Mouse (Mus musculus) liver, embryonic 15.5 days (tissue): ENCODE results near the gene Acss2. TPM values are rescaled to one million over a fixed set of nuclear protein-coding genes. Genes with fewer than 3 reads are reported as not detected.

ENCODE experiments used
- ATAC-seq: fragments of 200-750 bp; cut with Nextera tagmentation; 2 replicates; pipeline ENCODE4 v1.8.0; 2017; ENCODE audit warnings: moderate number of reproducible peaks, mild to moderate bottlenecking, moderate library complexity; ENCODE audit not compliant: insufficient read depth
- H3K27ac ChIP-seq: fragments of 300-500 bp; sonication (generic); replicated peaks from 2 replicates; pipeline ENCODE4 v1.5.1; 2015; ENCODE audit warnings: mild to moderate bottlenecking, inconsistent platforms
- H3K27me3 ChIP-seq: fragments of 300-500 bp; sonication (generic); 2 replicates; pipeline ENCODE4 v1.6.1; 2015; ENCODE audit warnings: mild to moderate bottlenecking, inconsistent platforms
- H3K36me3 ChIP-seq: fragments of 300-500 bp; sonication (generic); replicated peaks from 2 replicates; pipeline ENCODE4 v1.6.1; 2015; ENCODE audit warnings: moderate library complexity, mild to moderate bottlenecking, inconsistent platforms
- H3K4me1 ChIP-seq: fragments of 300-500 bp; sonication (generic); replicated peaks from 2 replicates; pipeline ENCODE4 v1.6.1; 2015; ENCODE audit warnings: inconsistent platforms
- H3K4me2 ChIP-seq: fragments of 300-500 bp; sonication (generic); 2 replicates; pipeline ENCODE4 v1.6.1; 2015; ENCODE audit warnings: moderate library complexity, mild to moderate bottlenecking, inconsistent platforms
- H3K4me3 ChIP-seq: fragments of 300-500 bp; sonication (generic); replicated peaks from 2 replicates; pipeline ENCODE4 v1.5.1; 2015; ENCODE audit warnings: mild to moderate bottlenecking, inconsistent platforms
- H3K9ac ChIP-seq: fragments of 300-500 bp; sonication (generic); 2 replicates; pipeline ENCODE4 v1.6.1; 2015; ENCODE audit warnings: moderate library complexity, mild to moderate bottlenecking, inconsistent platforms
- H3K9me3 ChIP-seq: fragments of 300-500 bp; sonication (generic); replicated peaks from 2 replicates; pipeline ENCODE4 v1.6.1; 2016; ENCODE audit warnings: inconsistent platforms
- WGBS: fragments of 180-500 bp; shearing (Covaris S2); methylation state at CpG from one replicate; pipeline ENCODE4 v1.1.7; 2015; ENCODE audit warnings: mixed read lengths; ENCODE audit not compliant: insufficient replicate concordance; 5-methylcytosine and 5-hydroxymethylcytosine counted together
- polyA plus RNA-seq: library from polyadenylated mRNA; unstranded; fragments of >200 nt; fragmentation: Nextera tagmentation; extraction: Ambion mirVana; gene quantifications from 2 replicates; pipeline ENCODE4 v1.2.1, GENCODE M21; 2015

Acss2 gene
- polyA plus RNA-seq, 1 experiment from 2014 or later: 24.4 TPM

DNA sequence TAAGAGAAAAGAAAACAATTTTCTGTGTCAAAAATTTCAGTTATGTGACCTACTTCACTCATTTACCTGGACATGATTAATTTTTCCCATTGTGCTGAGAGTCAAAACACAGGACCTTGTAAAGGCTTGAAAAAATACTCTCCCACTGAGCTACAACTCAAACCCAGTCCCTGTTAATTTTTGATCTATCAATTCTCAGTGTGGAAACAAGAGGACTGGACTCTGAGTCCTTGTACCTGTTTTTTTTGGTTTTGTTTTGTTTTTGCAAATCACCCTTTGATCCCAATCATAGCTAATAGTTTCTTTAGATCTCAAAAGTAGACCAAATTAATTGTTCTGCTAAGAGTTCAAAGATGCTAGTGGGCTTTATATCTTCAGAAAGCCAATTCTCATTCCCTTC is 21.9 kb downstream of the Acss2 start:
- Histone ChIP-seq H3K4me1 (peaks cover 7% of the 10 kb centered on the region; the same call in 1 of the 2 replicates), H3K9ac (no peak overlapping the region), H3K27ac (no peak overlapping the region), H3K4me2 (no peak overlapping the region), H3K4me3 (no peak overlapping the region), H3K9me3 (no peaks in the 10 kb centered on the region), H3K27me3 (no peaks in the 10 kb centered on the region), H3K36me3 (no peaks in the 10 kb centered on the region)
- no peak for ATAC-seq

DNA sequence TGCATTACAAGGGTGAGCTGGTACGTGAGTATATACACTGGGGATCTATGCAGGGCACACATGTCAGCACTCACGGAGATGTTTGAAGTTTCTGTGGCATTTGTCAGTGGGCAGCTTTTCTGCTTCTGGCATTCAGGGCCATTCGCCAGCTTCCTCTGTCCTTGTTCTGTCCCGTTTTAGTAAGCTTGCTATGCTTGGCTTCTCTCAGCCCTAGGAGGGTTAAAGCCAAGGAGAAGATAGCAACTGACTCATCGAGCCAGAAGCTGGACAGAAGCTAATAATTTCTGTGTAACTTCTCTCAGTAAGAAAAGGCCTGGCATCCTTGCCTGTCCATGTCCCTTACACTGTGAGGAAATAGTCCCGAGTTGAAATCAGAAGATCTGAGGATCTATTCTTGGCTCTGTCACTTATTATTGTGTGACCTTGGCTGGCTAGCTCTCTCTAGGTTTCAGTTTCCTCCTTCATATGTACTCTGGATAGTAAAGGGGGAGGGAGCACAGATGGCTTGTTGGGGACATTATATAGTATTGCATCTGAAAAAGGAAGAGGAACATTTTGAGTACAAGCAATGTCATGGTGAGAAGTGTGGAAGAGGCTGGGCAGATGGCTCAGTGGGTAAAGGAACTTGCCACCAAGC is 23.2 kb downstream of the Acss2 start:
- ATAC-seq: no peak
- Histone ChIP-seq H3K4me1 (peaks cover 7% of the 10 kb centered on the region; the same call in 1 of the 2 replicates), H3K9ac (no peak overlapping the region), H3K4me3 (no peak overlapping the region), H3K36me3 (no peaks in the 10 kb centered on the region), H3K27me3 (no peaks in the 10 kb centered on the region), H3K27ac (no peak overlapping the region), H3K9me3 (no peaks in the 10 kb centered on the region), H3K4me2 (no peak overlapping the region)
- 55% methylated on average over 6 of the region's 6 CpGs for WGBS

DNA sequence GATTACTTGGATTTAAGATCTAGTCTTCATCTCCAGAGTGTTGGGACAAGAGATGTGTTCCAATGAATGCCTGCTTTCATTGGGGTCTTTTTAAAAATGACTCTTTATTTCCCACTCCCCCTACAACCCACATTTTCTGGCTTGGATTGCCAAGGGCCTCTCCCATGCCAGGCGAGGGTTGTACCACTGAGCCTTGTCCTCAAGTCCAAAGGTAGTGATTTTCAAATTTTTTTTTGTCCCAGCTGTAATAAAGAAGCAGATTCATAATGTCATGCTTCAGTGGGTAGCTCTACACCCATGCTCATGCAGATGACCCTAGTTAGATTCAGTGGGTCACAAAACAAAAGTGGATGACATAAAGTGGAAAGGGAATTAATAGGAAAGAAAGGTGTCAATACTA is 29.2 kb downstream of the Acss2 start:
- no peak for ATAC-seq
- H3K4me2 ChIP-seq: no peak overlapping the region
- H3K27ac ChIP-seq: no peak overlapping the region
- no peaks in the 10 kb centered on the region for H3K27me3 ChIP-seq
- no peaks in the 10 kb centered on the region for H3K9me3 ChIP-seq
- no peak overlapping the region for H3K9ac ChIP-seq
- H3K4me1 ChIP-seq: no peaks in the 10 kb centered on the region
- no peaks in the 10 kb centered on the region for H3K36me3 ChIP-seq
- no peak overlapping the region for H3K4me3 ChIP-seq
- 67% methylated on average over 1 of the region's 1 CpGs for WGBS

DNA sequence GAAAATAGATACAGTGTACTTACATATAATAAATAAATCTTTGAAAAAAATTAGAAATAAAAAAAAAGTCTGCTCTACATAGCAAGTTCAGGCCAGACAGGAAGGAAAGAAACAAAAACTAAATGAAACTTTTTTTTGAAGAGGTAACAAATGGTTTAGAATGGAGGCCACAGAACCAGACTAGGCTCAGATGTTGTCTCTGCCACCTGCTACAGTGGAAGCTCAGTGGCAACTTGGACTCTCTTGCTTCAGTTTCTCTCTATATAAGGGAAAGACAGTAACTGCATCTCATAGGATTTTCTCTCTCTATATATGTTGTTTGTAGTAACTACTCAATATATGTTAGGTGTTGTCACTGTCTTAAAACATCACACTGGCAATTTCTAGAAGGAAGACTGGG is 34.6 kb downstream of the Acss2 start:
- H3K4me1 ChIP-seq: peaks cover 13% of the 10 kb centered on the region
- H3K9ac ChIP-seq: no peak overlapping the region
- no peak for ATAC-seq
- H3K4me3 ChIP-seq: no peak overlapping the region
- H3K36me3 ChIP-seq: no peaks in the 10 kb centered on the region
- H3K27ac ChIP-seq: peak overlapping the region; percentile 67; the same call in 1 of the 2 replicates
- H3K27me3 ChIP-seq: no peaks in the 10 kb centered on the region
- H3K9me3 ChIP-seq: no peaks in the 10 kb centered on the region
- H3K4me2 ChIP-seq: no peak overlapping the region

DNA sequence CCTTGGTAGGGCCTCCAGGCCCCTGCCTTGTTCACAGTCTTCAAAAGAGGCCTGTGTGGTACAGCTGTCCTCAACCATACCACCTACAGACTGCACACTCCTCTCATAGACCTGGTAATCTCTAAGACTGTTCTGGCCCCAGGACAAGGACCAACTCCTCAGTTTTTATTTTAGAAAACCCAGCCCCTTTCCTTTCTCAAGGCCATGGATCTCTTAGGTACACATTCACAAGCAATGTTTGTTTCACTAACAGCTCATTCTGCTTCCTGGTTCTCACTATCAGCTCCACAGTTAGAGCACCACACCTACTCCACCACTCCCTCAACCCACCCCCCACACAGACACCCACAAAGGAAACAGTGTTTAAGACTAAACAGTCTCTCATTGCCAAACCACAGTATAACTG is 35.2 kb downstream of the Acss2 start:
- Histone ChIP-seq H3K27me3 (no peaks in the 10 kb centered on the region), H3K9ac (no peak overlapping the region), H3K4me3 (no peak overlapping the region), H3K4me1 (peaks cover 13% of the 10 kb centered on the region), H3K36me3 (no peaks in the 10 kb centered on the region), H3K27ac (peak overlapping the region; percentile 67), H3K9me3 (no peaks in the 10 kb centered on the region), H3K4me2 (no peak overlapping the region)
- peak; percentile 85 for ATAC-seq

DNA sequence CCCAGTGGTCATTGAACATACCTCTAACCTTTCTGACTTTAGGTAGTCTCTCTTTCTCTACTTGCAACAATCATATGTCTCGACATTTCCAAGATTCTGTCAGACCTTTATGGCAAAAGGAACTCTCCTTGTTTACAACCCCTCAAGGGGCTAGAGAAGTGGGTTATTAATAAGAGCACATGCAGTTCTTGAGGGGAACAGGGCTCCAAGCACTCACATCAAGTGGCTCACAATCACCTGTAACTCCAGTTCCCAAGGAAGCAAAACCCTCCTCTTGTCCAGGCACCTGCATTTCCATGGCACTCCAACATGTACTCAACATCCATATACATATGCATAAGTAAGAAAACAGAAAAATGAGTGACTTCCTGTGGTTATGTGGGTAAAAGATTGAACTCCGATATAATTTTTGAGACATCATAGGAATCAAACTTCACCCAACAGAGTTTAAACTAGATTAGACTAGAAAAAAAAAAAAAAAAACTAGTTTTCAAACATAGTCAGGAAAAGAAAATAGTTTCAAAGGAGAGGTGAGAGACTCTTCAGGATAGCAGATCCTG is 36.8 kb downstream of the Acss2 start:
- no peak overlapping the region for H3K27ac ChIP-seq
- WGBS: 58% methylated on average over 2 of the region's 2 CpGs
- H3K4me3 ChIP-seq: no peak overlapping the region
- peaks cover 12% of the 10 kb centered on the region for H3K36me3 ChIP-seq
- no peaks in the 10 kb centered on the region for H3K27me3 ChIP-seq
- H3K4me2 ChIP-seq: no peak overlapping the region
- peaks cover 13% of the 10 kb centered on the region for H3K4me1 ChIP-seq
- H3K9me3 ChIP-seq: no peaks in the 10 kb centered on the region
- no peak for ATAC-seq
- H3K9ac ChIP-seq: no peak overlapping the region

DNA sequence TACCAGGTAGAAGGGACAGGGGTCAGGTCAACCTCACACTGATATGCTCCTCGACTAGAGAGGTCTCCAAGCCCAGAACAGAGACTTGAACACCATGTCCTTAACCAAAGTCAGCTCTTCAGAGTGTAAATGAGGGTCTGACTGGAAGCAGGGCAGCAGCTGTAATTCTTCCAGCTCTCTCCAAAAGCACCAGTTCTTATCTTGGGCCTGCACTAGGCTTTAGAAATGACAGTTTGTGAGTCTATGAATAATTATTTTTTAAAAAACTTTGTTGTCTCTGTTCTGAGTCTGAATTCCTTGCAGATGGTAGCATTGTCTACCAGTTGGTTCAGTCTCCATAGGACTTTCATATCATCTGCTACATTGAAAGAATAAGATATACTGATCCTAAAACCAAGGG is 44.5 kb downstream of the Acss2 start:
- H3K4me3 ChIP-seq: no peak overlapping the region
- no peaks in the 10 kb centered on the region for H3K27me3 ChIP-seq
- H3K9me3 ChIP-seq: no peaks in the 10 kb centered on the region
- H3K4me2 ChIP-seq: no peak overlapping the region
- peaks cover 82% of the 10 kb centered on the region for H3K36me3 ChIP-seq
- H3K27ac ChIP-seq: no peak overlapping the region
- no peak for ATAC-seq
- 25% methylated on average over 1 of the region's 1 CpGs for WGBS
- H3K9ac ChIP-seq: no peak overlapping the region
- no peaks in the 10 kb centered on the region for H3K4me1 ChIP-seq

DNA sequence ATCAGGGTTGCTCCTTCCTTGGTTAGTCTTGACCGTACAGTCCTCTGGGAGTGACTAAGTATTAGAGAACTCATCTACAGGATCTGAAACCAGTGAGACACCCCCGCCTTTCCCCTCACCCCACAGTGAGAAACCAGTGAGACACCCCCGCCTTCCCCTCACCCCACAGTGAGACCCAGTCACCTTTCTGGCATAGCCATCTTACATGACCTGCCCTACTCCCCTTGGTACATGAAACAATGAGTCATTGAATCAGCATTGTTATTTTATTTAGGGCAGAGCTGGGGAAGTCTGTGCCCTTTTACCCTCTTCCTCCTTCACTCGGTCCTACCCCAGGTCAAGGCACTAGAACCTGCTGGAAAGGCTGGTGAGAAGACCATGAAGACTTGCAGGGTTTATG is 45.2 kb downstream of the Acss2 start:
- WGBS: 67% methylated on average over 4 of the region's 4 CpGs
- H3K4me1 ChIP-seq: no peaks in the 10 kb centered on the region
- H3K4me3 ChIP-seq: no peak overlapping the region
- H3K4me2 ChIP-seq: no peak overlapping the region
- no peaks in the 10 kb centered on the region for H3K27me3 ChIP-seq
- no peak overlapping the region for H3K27ac ChIP-seq
- H3K36me3 ChIP-seq: peaks cover 89% of the 10 kb centered on the region
- H3K9ac ChIP-seq: no peak overlapping the region
- no peak for ATAC-seq
- H3K9me3 ChIP-seq: no peaks in the 10 kb centered on the region

DNA sequence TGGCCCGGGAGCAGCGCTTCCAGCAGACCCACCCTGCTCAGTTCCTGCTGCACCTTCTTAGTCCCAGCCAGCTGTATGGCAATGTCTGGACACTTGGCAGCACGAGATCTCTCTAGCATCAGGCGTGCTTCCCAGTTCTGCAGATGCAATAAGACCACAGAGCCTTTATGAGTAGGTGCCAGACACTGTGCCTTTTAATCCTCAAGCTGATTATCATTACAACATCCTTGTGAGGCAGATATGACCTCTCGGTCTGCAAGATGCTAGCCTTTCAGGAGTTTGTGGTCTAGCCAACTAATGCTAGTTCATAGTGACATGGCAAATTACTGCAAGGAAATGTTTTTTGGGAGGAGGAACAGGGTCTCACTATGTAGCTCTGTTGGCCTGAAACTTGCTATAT is 50.0 kb downstream of the Acss2 start:
- 59% methylated on average over 5 of the region's 5 CpGs for WGBS
- H3K4me2 ChIP-seq: no peak overlapping the region
- no peaks in the 10 kb centered on the region for H3K27me3 ChIP-seq
- no peak overlapping the region for H3K27ac ChIP-seq
- no peak overlapping the region for H3K9ac ChIP-seq
- H3K4me3 ChIP-seq: no peak overlapping the region
- no peak for ATAC-seq
- H3K9me3 ChIP-seq: no peaks in the 10 kb centered on the region
- H3K4me1 ChIP-seq: no peaks in the 10 kb centered on the region; the same call in 1 of the 2 replicates
- peaks cover 88% of the 10 kb centered on the region for H3K36me3 ChIP-seq

DNA sequence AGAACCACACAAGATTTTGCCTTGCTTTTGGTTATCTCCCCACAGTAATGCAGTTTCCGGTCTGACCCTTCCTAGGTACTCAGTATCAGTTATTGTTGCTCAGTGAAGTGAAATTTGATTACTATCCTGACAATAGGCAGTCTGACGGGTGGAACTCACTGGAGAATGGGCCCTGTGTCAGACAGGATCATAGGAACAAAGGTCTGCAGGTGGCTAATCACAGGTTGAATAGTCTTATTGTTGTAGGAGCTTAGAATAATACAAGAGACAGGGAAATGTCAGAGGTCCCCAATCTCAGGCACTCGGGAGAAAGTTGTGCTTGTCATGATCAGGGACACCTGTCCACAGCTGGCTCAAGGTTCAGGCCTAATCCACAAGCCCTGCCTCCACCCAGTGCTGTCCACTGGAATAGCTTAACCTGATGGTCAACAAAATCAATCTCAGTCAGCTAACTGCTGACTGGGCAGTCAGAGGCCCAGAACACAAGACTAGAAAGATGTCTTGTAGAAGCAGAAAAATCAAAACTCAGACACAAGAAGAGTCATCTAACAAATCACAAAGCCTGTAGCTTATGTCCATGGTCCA is 51.6 kb downstream of the Acss2 start:
- Histone ChIP-seq H3K4me1 (no peaks in the 10 kb centered on the region; the same call in 1 of the 2 replicates), H3K9me3 (no peaks in the 10 kb centered on the region), H3K4me3 (no peak overlapping the region), H3K27ac (no peak overlapping the region), H3K4me2 (no peak overlapping the region), H3K27me3 (no peaks in the 10 kb centered on the region), H3K9ac (no peak overlapping the region), H3K36me3 (peaks cover 85% of the 10 kb centered on the region)
- ATAC-seq: no peak
- WGBS: 38% methylated on average over 3 of the region's 3 CpGs

DNA sequence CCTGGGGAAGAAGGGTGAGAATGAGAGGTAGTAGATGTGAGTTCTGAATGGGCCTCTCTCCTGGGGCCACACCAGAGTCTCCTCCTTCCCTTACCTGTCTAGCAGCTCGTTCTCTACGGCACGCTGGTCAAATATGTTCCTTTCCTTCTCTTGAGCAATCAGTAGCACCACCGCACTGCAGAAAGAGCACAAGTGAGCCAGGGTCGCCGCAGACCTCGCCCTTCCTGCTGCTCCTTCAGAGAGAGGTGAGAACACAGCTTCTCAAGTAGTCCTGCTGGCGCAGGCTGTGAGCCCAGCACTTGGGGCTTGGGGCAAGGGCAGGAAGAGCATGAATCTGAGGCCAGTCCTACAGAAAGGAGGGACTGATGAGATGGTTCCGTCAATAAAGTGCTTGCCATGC is 55.3 kb downstream of the Acss2 start:
- no peak for ATAC-seq
- no peaks in the 10 kb centered on the region; the same call in 1 of the 2 replicates for H3K4me1 ChIP-seq
- no peak overlapping the region for H3K27ac ChIP-seq
- peaks cover 84% of the 10 kb centered on the region for H3K36me3 ChIP-seq
- 80% methylated on average over 9 of the region's 9 CpGs for whole genome bisulfite sequencing
- H3K4me3 ChIP-seq: no peak overlapping the region
- no peaks in the 10 kb centered on the region for H3K9me3 ChIP-seq
- no peak overlapping the region for H3K9ac ChIP-seq
- H3K27me3 ChIP-seq: no peaks in the 10 kb centered on the region
- no peak overlapping the region for H3K4me2 ChIP-seq

DNA sequence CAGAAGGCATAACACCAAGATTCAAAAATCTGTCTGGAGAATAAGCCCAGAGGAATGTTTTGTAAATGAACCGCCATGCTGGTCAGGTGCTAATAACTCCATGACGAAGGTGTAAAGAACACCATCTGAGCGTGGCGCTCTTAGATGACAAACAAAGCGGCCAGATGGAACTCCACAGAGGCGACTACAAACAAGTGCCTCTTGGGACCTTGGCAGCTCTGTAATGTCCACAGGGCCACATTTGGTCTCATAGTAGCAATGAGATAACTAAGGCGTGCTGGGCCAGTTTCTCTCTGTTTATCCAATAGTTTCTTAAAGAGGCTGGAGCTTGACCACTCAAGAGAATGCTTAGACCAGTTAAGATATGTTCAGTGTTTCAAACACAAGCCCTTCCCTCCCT is 56.2 kb downstream of the Acss2 start:
- H3K4me3 ChIP-seq: no peak overlapping the region
- no peak overlapping the region for H3K27ac ChIP-seq
- H3K4me1 ChIP-seq: no peaks in the 10 kb centered on the region; the same call in 1 of the 2 replicates
- H3K4me2 ChIP-seq: no peak overlapping the region
- no peaks in the 10 kb centered on the region for H3K9me3 ChIP-seq
- WGBS: 86% methylated on average over 7 of the region's 7 CpGs
- peaks cover 86% of the 10 kb centered on the region for H3K36me3 ChIP-seq
- H3K9ac ChIP-seq: no peak overlapping the region
- no peaks in the 10 kb centered on the region for H3K27me3 ChIP-seq
- no peak for ATAC-seq
